Mouse (Mus musculus) forebrain, embryonic 14.5 days (tissue): Measurements from ENCODE around the gene Mthfd1l. TPM values are rescaled to one million over a fixed set of nuclear protein-coding genes. Genes with fewer than 3 reads are reported as not detected.

Experiments
- ATAC-seq: fragments of 200-750 bp; cut with Nextera tagmentation; 2 replicates; pipeline ENCODE4 v1.8.0; 2017; ENCODE audit warnings: mild to moderate bottlenecking, moderate library complexity
- DNase-seq: peaks from one replicate; pipeline ENCODE4 v3.0.0-alpha.2; 2015; ENCODE audit warnings: low spot score
- H3K27ac ChIP-seq: fragments of 300-500 bp; sonication (generic); 2 replicates; pipeline ENCODE4 v1.5.1; 2014; ENCODE audit warnings: low read depth, mild to moderate bottlenecking, control low read depth, low read length, moderate library complexity
- H3K27me3 ChIP-seq: fragments of 300-500 bp; sonication (generic); replicated peaks from 2 replicates; pipeline ENCODE4 v1.6.1; 2014; ENCODE audit warnings: low read length, control low read depth, mixed read lengths; ENCODE audit not compliant: control insufficient read depth, insufficient read depth
- H3K36me3 ChIP-seq: fragments of 300-500 bp; sonication (generic); 2 replicates; pipeline ENCODE4 v1.6.1; 2014; ENCODE audit warnings: low read length, control low read depth; ENCODE audit not compliant: control insufficient read depth, insufficient read depth
- H3K4me1 ChIP-seq: fragments of 300-500 bp; sonication (generic); 2 replicates; pipeline ENCODE4 v1.6.1; 2014; ENCODE audit warnings: antibody characterized with exemption, low read length, control low read depth; ENCODE audit not compliant: control insufficient read depth, insufficient read depth
- H3K4me2 ChIP-seq: fragments of 300-500 bp; sonication (generic); 2 replicates; pipeline ENCODE4 v1.6.1; 2014; ENCODE audit warnings: mild to moderate bottlenecking, control low read depth, low read length
- H3K4me3 ChIP-seq: fragments of 300-500 bp; sonication (generic); 2 replicates; pipeline ENCODE4 v1.5.1; 2014; ENCODE audit warnings: low read depth, low read length, control low read depth
- H3K9ac ChIP-seq: fragments of 300-500 bp; sonication (generic); 2 replicates; pipeline ENCODE4 v1.6.1; 2014; ENCODE audit warnings: mild to moderate bottlenecking, low read length, control low read depth, moderate library complexity
- H3K9me3 ChIP-seq: fragments of 300-500 bp; sonication (generic); replicated peaks from 2 replicates; pipeline ENCODE4 v1.6.1; 2016; ENCODE audit warnings: low read length, control low read depth, mixed read lengths; ENCODE audit not compliant: control insufficient read depth
- WGBS: fragments of 180-500 bp; shearing (Covaris S2); extraction: QIAGEN DNeasy Blood & Tissue Kit; methylation state at CpG from one replicate; pipeline ENCODE4 v1.1.7; 2014; 5-methylcytosine and 5-hydroxymethylcytosine counted together
- polyA plus RNA-seq: library from polyadenylated mRNA; unstranded; fragments of >200 nt; fragmentation: Nextera tagmentation; extraction: Ambion mirVana; gene quantifications from 2 replicates; pipeline ENCODE4 v1.2.1, GENCODE M21; 2014

Mthfd1l gene
- polyA plus RNA-seq, 1 experiment from 2014 or later: 3.9 TPM

GRCm38 (mm10) chr10:4154035-4154434 lies 181.1 kb downstream of the Mthfd1l start:
- no peaks in the 10 kb centered on the region for H3K27me3 ChIP-seq
- no peak overlapping the region for H3K27ac ChIP-seq
- H3K9ac ChIP-seq: no peak overlapping the region
- H3K4me3 ChIP-seq: no peak overlapping the region
- H3K4me1 ChIP-seq: no peaks in the 10 kb centered on the region
- no peak overlapping the region for H3K4me2 ChIP-seq
- no peak for DNase-seq
- H3K36me3 ChIP-seq: no peaks in the 10 kb centered on the region
- H3K9me3 ChIP-seq: no peaks in the 10 kb centered on the region
- 86% methylated on average over 6 of the region's 6 CpGs for WGBS
- ATAC-seq: no peak

GRCm38 (mm10) chr10:4155521-4155920 lies 182.6 kb downstream of the Mthfd1l start:
- ATAC-seq: no peak
- H3K36me3 ChIP-seq: no peaks in the 10 kb centered on the region
- no peak for DNase-seq
- H3K9me3 ChIP-seq: no peaks in the 10 kb centered on the region
- H3K4me3 ChIP-seq: no peak overlapping the region
- no peak overlapping the region for H3K4me2 ChIP-seq
- no peaks in the 10 kb centered on the region for H3K27me3 ChIP-seq
- 84% methylated on average over 5 of the region's 5 CpGs for WGBS
- no peaks in the 10 kb centered on the region for H3K4me1 ChIP-seq
- H3K9ac ChIP-seq: no peak overlapping the region
- H3K27ac ChIP-seq: no peak overlapping the region

GRCm38 (mm10) chr10:4158533-4158932 lies 185.6 kb downstream of the Mthfd1l start:
- Histone ChIP-seq H3K27me3 (no peaks in the 10 kb centered on the region), H3K4me2 (no peak overlapping the region), H3K36me3 (no peaks in the 10 kb centered on the region), H3K9ac (no peak overlapping the region), H3K4me3 (no peak overlapping the region), H3K27ac (no peak overlapping the region), H3K9me3 (no peaks in the 10 kb centered on the region), H3K4me1 (no peaks in the 10 kb centered on the region)
- ATAC-seq: no peak
- no peak for DNase-seq
- 83% methylated on average over 5 of the region's 5 CpGs for WGBS

GRCm38 (mm10) chr10:4159541-4160090 lies 186.7 kb downstream of the Mthfd1l start:
- 47% methylated on average over 8 of the region's 8 CpGs for WGBS
- DNase-seq: peak; percentile 47
- H3K27me3 ChIP-seq: no peaks in the 10 kb centered on the region
- no peak overlapping the region for H3K4me3 ChIP-seq
- no peaks in the 10 kb centered on the region for H3K36me3 ChIP-seq
- 0 out of 2 replicates have a peak, but pooled peaks have one; percentile 7 for ATAC-seq
- no peak overlapping the region; the same call in 1 of the 2 replicates for H3K27ac ChIP-seq
- H3K9me3 ChIP-seq: no peaks in the 10 kb centered on the region
- H3K4me1 ChIP-seq: no peaks in the 10 kb centered on the region
- no peak overlapping the region for H3K4me2 ChIP-seq
- no peak overlapping the region for H3K9ac ChIP-seq

GRCm38 (mm10) chr10:4160242-4160785 lies 187.4 kb downstream of the Mthfd1l start:
- 0 out of 2 replicates have a peak, but pooled peaks have one; percentile 12 for ATAC-seq

DNA sequence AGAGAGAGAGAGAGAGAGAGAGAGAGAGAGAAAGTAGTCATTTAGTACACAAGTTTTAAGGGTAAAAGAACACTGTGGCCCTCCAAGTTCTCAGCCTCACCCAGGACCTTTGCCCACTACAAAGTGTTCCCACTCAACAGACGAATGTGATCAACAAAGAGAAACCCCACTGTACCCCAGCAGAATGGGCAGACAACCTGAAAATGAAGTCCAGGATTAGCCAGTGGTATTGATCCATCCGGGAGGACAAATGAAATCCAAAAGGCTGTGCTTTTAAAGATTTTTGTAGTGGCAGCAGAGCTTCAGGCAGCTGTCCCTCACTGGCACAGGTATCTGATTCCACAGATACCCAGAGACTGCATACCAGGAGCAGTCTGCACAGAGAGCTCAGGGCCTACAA lies 189.1 kb downstream of the Mthfd1l start:
- ATAC-seq (no peak), DNase-seq (no peak)
- Histone ChIP-seq H3K9me3 (no peaks in the 10 kb centered on the region), H3K4me1 (no peaks in the 10 kb centered on the region), H3K27me3 (no peaks in the 10 kb centered on the region), H3K36me3 (no peaks in the 10 kb centered on the region), H3K4me2 (no peak overlapping the region), H3K9ac (no peak overlapping the region), H3K27ac (no peak overlapping the region), H3K4me3 (no peak overlapping the region)
- 83% methylated on average over 2 of the region's 2 CpGs for WGBS

More at GRCm38 (mm10) chr10:4160242-4160785, 187.4 kb downstream of the Mthfd1l start:
- Histone ChIP-seq H3K27me3 (no peaks in the 10 kb centered on the region), H3K27ac (peak overlapping the region; percentile 17; the same call in 1 of the 2 replicates), H3K9ac (no peak overlapping the region), H3K36me3 (no peaks in the 10 kb centered on the region), H3K4me3 (no peak overlapping the region), H3K4me1 (no peaks in the 10 kb centered on the region), H3K4me2 (no peak overlapping the region), H3K9me3 (no peaks in the 10 kb centered on the region)
- DNase-seq: no peak
- 62% methylated on average over 13 of the region's 13 CpGs for WGBS

DNA sequence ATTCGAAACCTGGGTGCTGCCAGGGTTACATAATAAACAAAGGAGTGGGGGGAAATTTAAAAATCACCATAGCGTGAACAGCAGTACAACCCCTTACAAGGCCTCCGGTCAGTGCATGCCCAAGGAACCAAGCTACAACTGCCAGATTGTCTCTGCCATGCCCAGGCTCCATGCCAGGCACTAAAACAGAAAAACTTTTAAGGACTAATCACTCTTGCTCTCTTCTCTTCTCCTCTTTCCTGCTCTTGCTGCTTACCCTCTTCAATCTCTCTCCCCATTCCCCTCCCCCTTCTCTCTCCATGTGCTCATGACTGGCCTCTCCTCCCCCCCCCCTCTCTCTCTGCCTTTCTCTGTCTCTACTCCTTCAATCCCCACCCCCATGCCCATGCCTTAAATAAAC lies 190.1 kb downstream of the Mthfd1l start:
- no peaks in the 10 kb centered on the region for H3K4me1 ChIP-seq
- ATAC-seq (peak; percentile 67), DNase-seq (peak; percentile 51)
- H3K36me3 ChIP-seq: no peaks in the 10 kb centered on the region
- no peak overlapping the region for H3K27ac ChIP-seq
- H3K9me3 ChIP-seq: no peaks in the 10 kb centered on the region
- H3K9ac ChIP-seq: no peak overlapping the region
- H3K27me3 ChIP-seq: no peaks in the 10 kb centered on the region
- WGBS: 35% methylated on average over 3 of the region's 3 CpGs
- no peak overlapping the region for H3K4me3 ChIP-seq
- H3K4me2 ChIP-seq: no peak overlapping the region

GRCm38 (mm10) chr10:4164681-4165080 lies 191.8 kb downstream of the Mthfd1l start:
- H3K9ac ChIP-seq: no peak overlapping the region
- no peaks in the 10 kb centered on the region for H3K9me3 ChIP-seq
- DNase-seq: no peak
- no peaks in the 10 kb centered on the region for H3K4me1 ChIP-seq
- H3K36me3 ChIP-seq: no peaks in the 10 kb centered on the region
- H3K4me3 ChIP-seq: no peak overlapping the region
- no peak overlapping the region for H3K27ac ChIP-seq
- no peaks in the 10 kb centered on the region for H3K27me3 ChIP-seq
- no peak for ATAC-seq
- 91% methylated on average over 9 of the region's 9 CpGs for WGBS
- H3K4me2 ChIP-seq: no peak overlapping the region

- Histone ChIP-seq H3K4me1 (no peaks in the 10 kb centered on the region), H3K4me2 (no peak overlapping the region), H3K4me3 (no peak overlapping the region), H3K27ac (no peak overlapping the region), H3K27me3 (no peaks in the 10 kb centered on the region), H3K36me3 (no peaks in the 10 kb centered on the region), H3K9ac (no peak overlapping the region), H3K9me3 (no peaks in the 10 kb centered on the region)
- 58% methylated on average over 5 of the region's 5 CpGs for WGBS
- DNase-seq (no peak), ATAC-seq (no peak)
Observed at GRCm38 (mm10) chr10:4168222-4168798, 195.4 kb downstream of the Mthfd1l start.
